35 mouse cellular contexts compared by ENCODE assay signal in genomic region chr17:87158597-87158996, GRCm38 (mm10). TPM values are rescaled to one million over a fixed set of nuclear protein-coding genes. Genes with fewer than 3 reads are reported as not detected.
DNase-seq lines count a peak whose midpoint lies in the region; ATAC-seq and TF ChIP-seq lines count a peak whose summit lies in the region.
"Had no signal": no experiment of that assay in that cellular context is flagged by ENCODE, and none has a peak within 500 bp of the region (broad histone marks: within the 10 kb centered on the region; RNA-seq: fewer than 3 reads in every experiment).

No protein-coding gene starts in this region.

- H3K4me2 ChIP-seq in liver, embryonic 12.5 days, result peak overlapping the region; percentile 14; the same call in 1 of the 2 replicates
- H3K4me2 ChIP-seq in liver, embryonic 13.5 days, result peak overlapping the region; percentile 4; the same call in 1 of the 2 replicates
- H3K4me2 ChIP-seq in midbrain, embryonic 14.5 days (ENCODE audit: low read length), result no peak overlapping the region
- H3K4me2 ChIP-seq: embryonic facial prominence, embryonic 13.5 days; forebrain, embryonic 15.5 days; hindbrain, embryonic 12.5 days; intestine, embryonic 15.5 days; limb, embryonic 15.5 days had no signal

- TF ChIP-seq EP300 in MEL (IDR thresholded peaks at IDR 0.05; ENCODE audit: low read depth in 1 of 2, low read length in 2 of 2), result peak; percentile 74 to 84

- no peaks in the 10 kb centered on the region; the same call in 1 of the 2 replicates for H3K79me2 ChIP-seq in MEL (ENCODE audit: control insufficient read depth, insufficient read depth, low read length, poor library complexity)

- 33% methylated on average over 14 of the region's 14 CpGs for WGBS in liver, embryonic 12.5 days (ENCODE audit: insufficient replicate concordance)
- 28% methylated on average over 14 of the region's 14 CpGs for WGBS in liver, embryonic 13.5 days (ENCODE audit: insufficient replicate concordance)
- WGBS in midbrain, embryonic 14.5 days, result 95% methylated on average over 14 of the region's 14 CpGs

- 0 out of 2 replicates have a peak, but pooled peaks cover 14% of the 10 kb centered on the region for H3K27me3 ChIP-seq in liver, embryonic 12.5 days (replicated peaks)
- H3K27me3 ChIP-seq in MEL (ENCODE audit: control insufficient read depth in 1 of 2, insufficient read depth in 2 of 2, low read length in 2 of 2), result peaks cover 0 to 3% of the 10 kb centered on the region in 2 experiments; a peak in 3 of 4 replicates
- H3K27me3 ChIP-seq in liver, embryonic 13.5 days, result no peaks in the 10 kb centered on the region; the same call in 1 of the 2 replicates
- no peaks in the 10 kb centered on the region for H3K27me3 ChIP-seq in midbrain, embryonic 14.5 days (ENCODE audit: control insufficient read depth, insufficient read depth, low read length)
- H3K27me3 ChIP-seq: embryonic facial prominence, embryonic 13.5 days; forebrain, embryonic 15.5 days; hindbrain, embryonic 12.5 days; intestine, embryonic 15.5 days; limb, embryonic 15.5 days; Patski had no signal

- ATAC-seq in liver, embryonic 12.5 days, result no peak
- no peak for ATAC-seq in liver, embryonic 13.5 days (ENCODE audit: low read depth)
- no peak for ATAC-seq in midbrain, embryonic 14.5 days (ENCODE audit: low FRiP score, low TSS enrichment)
- ATAC-seq: forebrain, embryonic 15.5 days; hindbrain, postnatal 0 days; midbrain, embryonic 16.5 days; Patski had no signal

- H3K27ac ChIP-seq in liver, embryonic 12.5 days, result no peak overlapping the region
- no peak overlapping the region for H3K27ac ChIP-seq in MEL (ENCODE audit: control insufficient read depth, low read depth, low read length)
- H3K27ac ChIP-seq in liver, embryonic 13.5 days, result no peak overlapping the region
- no peak overlapping the region for H3K27ac ChIP-seq in midbrain, embryonic 14.5 days (replicated peaks; ENCODE audit: low read depth, low read length)
- H3K27ac ChIP-seq: embryonic facial prominence, embryonic 13.5 days; forebrain, embryonic 10.5 days; forebrain, embryonic 15.5 days; gastrocnemius, adult 2 months; heart, adult 2 months; hindbrain, embryonic 12.5 days; hindbrain, postnatal 0 days; intestine, embryonic 15.5 days; layer of hippocampus, adult 2 months; limb, embryonic 10.5 days; limb, embryonic 15.5 days; stomach, postnatal 0 days had no signal

- no peak overlapping the region for H3K9ac ChIP-seq in liver, embryonic 12.5 days
- H3K9ac ChIP-seq in MEL (ENCODE audit: control insufficient read depth, low read depth, low read length, poor library complexity, severe bottlenecking), result peak overlapping the region; percentile 60; the same call in 1 of the 2 replicates
- H3K9ac ChIP-seq in liver, embryonic 13.5 days, result no peak overlapping the region
- H3K9ac ChIP-seq in midbrain, embryonic 14.5 days (replicated peaks; ENCODE audit: low read length), result no peak overlapping the region
- H3K9ac ChIP-seq: embryonic facial prominence, embryonic 13.5 days; forebrain, embryonic 15.5 days; hindbrain, embryonic 12.5 days; limb, embryonic 15.5 days had no signal

- H3K4me3 ChIP-seq in liver, embryonic 12.5 days, result no peak overlapping the region
- H3K4me3 ChIP-seq in MEL (ENCODE audit: control insufficient read depth in 1 of 2, insufficient read depth in 1 of 2, low read depth in 2 of 2, low read length in 2 of 2), result peak overlapping the region; percentile 51 to 52
- no peak overlapping the region for H3K4me3 ChIP-seq in liver, embryonic 13.5 days (replicated peaks)
- no peak overlapping the region for H3K4me3 ChIP-seq in midbrain, embryonic 14.5 days (replicated peaks; ENCODE audit: low read depth, low read length)
- H3K4me3 ChIP-seq: embryonic facial prominence, embryonic 13.5 days; forebrain, embryonic 10.5 days; forebrain, embryonic 15.5 days; gastrocnemius, adult 2 months; heart, adult 2 months; hindbrain, embryonic 12.5 days; intestine, embryonic 15.5 days; layer of hippocampus, adult 2 months; limb, embryonic 10.5 days; limb, embryonic 15.5 days; megakaryocyte, embryonic 14.5 days had no signal

- no peak for TF ChIP-seq CTCF in MEL (IDR thresholded peaks at IDR 0.05 in 2 of 3, conservative IDR thresholded peaks at IDR 0.05 in 1 of 3; ENCODE audit: control insufficient read depth in 1 of 3, insufficient read depth in 1 of 3, low read depth in 2 of 3, low read length in 3 of 3, poor library complexity in 1 of 3, severe bottlenecking in 1 of 3)

- no peaks in the 10 kb centered on the region for H3K36me3 ChIP-seq in liver, embryonic 12.5 days
- H3K36me3 ChIP-seq in MEL (ENCODE audit: control insufficient read depth in 1 of 2, insufficient read depth in 2 of 2, low read length in 2 of 2), result peaks cover 0 to 16% of the 10 kb centered on the region in 2 experiments; a peak in 2 of 4 replicates
- no peaks in the 10 kb centered on the region for H3K36me3 ChIP-seq in liver, embryonic 13.5 days
- no peaks in the 10 kb centered on the region for H3K36me3 ChIP-seq in midbrain, embryonic 14.5 days (ENCODE audit: control insufficient read depth, insufficient read depth, low read length)
- H3K36me3 ChIP-seq: embryonic facial prominence, embryonic 13.5 days; forebrain, embryonic 10.5 days; forebrain, embryonic 15.5 days; hindbrain, embryonic 12.5 days; intestine, embryonic 15.5 days; limb, embryonic 10.5 days; limb, embryonic 15.5 days had no signal

- TF ChIP-seq POLR2A in MEL (IDR thresholded peaks at IDR 0.05; ENCODE audit: control insufficient read depth in 1 of 2, insufficient read depth in 1 of 2, low read depth in 1 of 2, low read length in 2 of 2, poor library complexity in 1 of 2), result no peak

- H3K4me1 ChIP-seq in liver, embryonic 12.5 days, result peaks cover 29% of the 10 kb centered on the region; the same call in 1 of the 2 replicates
- H3K4me1 ChIP-seq in MEL (ENCODE audit: control insufficient read depth in 1 of 2, insufficient read depth in 2 of 2, low read length in 2 of 2), result peaks cover 0 to 25% of the 10 kb centered on the region in 2 experiments; a peak in 3 of 4 replicates
- peaks cover 28% of the 10 kb centered on the region for H3K4me1 ChIP-seq in liver, embryonic 13.5 days (replicated peaks)
- H3K4me1 ChIP-seq in midbrain, embryonic 14.5 days (ENCODE audit: control insufficient read depth, insufficient read depth, low read length), result no peaks in the 10 kb centered on the region
- H3K4me1 ChIP-seq: forebrain, embryonic 10.5 days; forebrain, embryonic 15.5 days; hindbrain, embryonic 12.5 days; limb, embryonic 10.5 days had no signal

- DNase-seq in liver, result no peak
- DNase-seq in MEL (ENCODE audit: low read depth, low spot score), result peak; percentile 48
- no peak for DNase-seq in liver, embryonic 13.5 days
- DNase-seq in midbrain, embryonic 14.5 days, result no peak
- DNase-seq in spleen, postnatal 10 days (ENCODE audit: low spot score in 2 of 2), result no peak
- no peak for DNase-seq in right cerebral cortex, adult 2 months (ENCODE audit: low spot score in 2 of 2)
- DNase-seq: adrenal gland, postnatal 14 days; B cell, adult 2 months; cerebellum, adult 11 months; cerebellum, adult 9-11 months; gastrocnemius, adult 2 months; gastrocnemius, postnatal 36 days; heart, adult 2 months; heart, postnatal 36 days; kidney, adult 2 months; kidney, postnatal 36 days; lung, adult 2 months; lung, postnatal 14 days; spleen, adult 18-20 months; thymus, adult 18-20 months; thymus, postnatal 36 days had no signal

- no peaks in the 10 kb centered on the region for H3K9me3 ChIP-seq in liver, embryonic 12.5 days (replicated peaks)
- no peaks in the 10 kb centered on the region for H3K9me3 ChIP-seq in MEL (replicated peaks; ENCODE audit: insufficient read depth, low read length)
- H3K9me3 ChIP-seq in liver, embryonic 13.5 days (replicated peaks), result no peaks in the 10 kb centered on the region
- no peaks in the 10 kb centered on the region for H3K9me3 ChIP-seq in midbrain, embryonic 14.5 days (ENCODE audit: control insufficient read depth, low read length)
- H3K9me3 ChIP-seq: embryonic facial prominence, embryonic 13.5 days; forebrain, embryonic 10.5 days; forebrain, embryonic 15.5 days; hindbrain, embryonic 12.5 days; intestine, embryonic 15.5 days; limb, embryonic 10.5 days; limb, embryonic 15.5 days had no signal

- TF ChIP-seq RAD21 in MEL (IDR thresholded peaks at IDR 0.05; ENCODE audit: low read depth, low read length), result no peak

TF ChIP-seq in MEL, 35 proteins besides CTCF, POLR2A, EP300 and RAD21:
- TF ChIP-seq GATA1 (IDR thresholded peaks at IDR 0.05; ENCODE audit: low read depth, low read length), result peak; percentile 91
- peak; percentile 35; the same call in 1 of the 2 replicates for TF ChIP-seq MXI1 (IDR thresholded peaks at IDR 0.05; ENCODE audit: low read depth, low read length)
- peak; percentile 81 for TF ChIP-seq RCOR1 (IDR thresholded peaks at IDR 0.05; ENCODE audit: low read depth, low read length)
- TF ChIP-seq MYC (IDR thresholded peaks at IDR 0.05; ENCODE audit: low read depth, low read length), result 0 out of 2 replicates have a peak, but pooled peaks have one; percentile 35
- TF ChIP-seq SIN3A (IDR thresholded peaks at IDR 0.05; ENCODE audit: low read length), result peak; percentile 33; the same call in 1 of the 2 replicates
- no peak for TF ChIP-seq ZC3H11A (IDR thresholded peaks at IDR 0.05; ENCODE audit: low read depth, low read length)
- TF ChIP-seq ETS1 (IDR thresholded peaks at IDR 0.05; ENCODE audit: low read depth, low read length), result peak; percentile 68
- no peak for TF ChIP-seq ZMIZ1 (IDR thresholded peaks at IDR 0.05; ENCODE audit: low read depth, low read length)
- peak; percentile 66 for TF ChIP-seq TAL1 (IDR thresholded peaks at IDR 0.05; ENCODE audit: low read length)
- peak; percentile 90 for TF ChIP-seq TCF12 (IDR thresholded peaks at IDR 0.05; ENCODE audit: low read depth, low read length)
- TF ChIP-seq BHLHE40 (IDR thresholded peaks at IDR 0.05; ENCODE audit: borderline replicate concordance, low read depth, low read length), result peak; percentile 50; the same call in 1 of the 2 replicates
- TF ChIP-seq NRF1 (IDR thresholded peaks at IDR 0.05; ENCODE audit: insufficient read depth, low read depth, low read length, poor library complexity, severe bottlenecking), result no peak

RNA-seq across cellular contexts. Expression of gene Socs5, which starts 51.1 kb away (rescaled TPM):
- polyA plus RNA-seq in liver, embryonic 12.5 days (2016; fragmentation: Nextera tagmentation; extraction: Ambion mirVana), result 4.8 and 6.0 TPM in 2 replicates
- total RNA-seq in MEL (2012; rRNA removed), result 6.0 and 6.4 TPM in 2 replicates
- 1 to 10 TPM in 1 of 2 experiments, not detected in 1; 9.7 TPM for polyA plus RNA-seq in MEL (2012; ENCODE audit: insufficient read depth in 1 of 2, insufficient read length in 2 of 2, low read depth in 1 of 2, low replicate concordance in 2 of 2, missing spikeins in 1 of 2)
- 2.2 and 2.8 TPM in 2 replicates for polyA plus RNA-seq in liver, embryonic 13.5 days (2015; fragmentation: Nextera tagmentation; extraction: Ambion mirVana)
- polyA plus RNA-seq in midbrain, embryonic 14.5 days (2014; fragmentation: Nextera tagmentation; extraction: Ambion mirVana), result 17.6 and 20.1 TPM in 2 replicates

Comparison
In these comparisons a context has a peak if more than half of its experiments do, and no peak if none do; other contexts are left out.
1. H3K4me3 ChIP-seq: peak in MEL (2 of 2); none in liver, embryonic 12.5 days (single experiment), liver, embryonic 13.5 days (single experiment) and midbrain, embryonic 14.5 days (single experiment).